Mouse (Mus musculus) embryonic facial prominence, embryonic 13.5 days (tissue): ENCODE data around the gene Rnf224. TPM values are rescaled to one million over a fixed set of nuclear protein-coding genes. Genes with fewer than 3 reads are reported as not detected.

Experiments
- ATAC-seq: fragments of 200-750 bp; cut with Nextera tagmentation; 2 replicates; pipeline ENCODE4 v1.8.0; 2017; ENCODE audit warnings: low read depth; ENCODE audit not compliant: insufficient number of reproducible peaks, insufficient read depth, low FRiP score, low TSS enrichment
- H3K27ac ChIP-seq: fragments of 300-500 bp; sonication (generic); 2 replicates; pipeline ENCODE4 v1.5.1; 2015; ENCODE audit warnings: moderate library complexity, mild to moderate bottlenecking, inconsistent platforms
- H3K27me3 ChIP-seq: fragments of 300-500 bp; sonication (generic); 2 replicates; pipeline ENCODE4 v1.6.1; 2015; ENCODE audit warnings: mild to moderate bottlenecking, inconsistent platforms
- H3K36me3 ChIP-seq: fragments of 300-500 bp; sonication (generic); 2 replicates; pipeline ENCODE4 v1.6.1; 2015; ENCODE audit warnings: mild to moderate bottlenecking, inconsistent platforms
- H3K4me1 ChIP-seq: fragments of 300-500 bp; sonication (generic); 2 replicates; pipeline ENCODE4 v1.6.1; 2015; ENCODE audit warnings: inconsistent platforms
- H3K4me2 ChIP-seq: fragments of 300-500 bp; sonication (generic); 2 replicates; pipeline ENCODE4 v1.6.1; 2015; ENCODE audit warnings: moderate library complexity, mild to moderate bottlenecking, inconsistent platforms
- H3K4me3 ChIP-seq: fragments of 300-500 bp; sonication (generic); 2 replicates; pipeline ENCODE4 v1.5.1; 2015; ENCODE audit warnings: mild to moderate bottlenecking, inconsistent platforms
- H3K9ac ChIP-seq: fragments of 300-500 bp; sonication (generic); 2 replicates; pipeline ENCODE4 v1.6.1; 2015; ENCODE audit warnings: mild to moderate bottlenecking, inconsistent platforms
- H3K9me3 ChIP-seq: fragments of 300-500 bp; sonication (generic); 2 replicates; pipeline ENCODE4 v1.6.1; 2016; ENCODE audit warnings: inconsistent platforms
- WGBS: fragments of 180-500 bp; shearing (Covaris S2); methylation state at CpG from one replicate; pipeline ENCODE4 v1.1.7; 2015; ENCODE audit warnings: mixed read lengths; 5-methylcytosine and 5-hydroxymethylcytosine counted together
- polyA plus RNA-seq: library from polyadenylated mRNA; unstranded; fragments of >200 nt; fragmentation: Nextera tagmentation; extraction: Ambion mirVana; gene quantifications from 2 replicates; pipeline ENCODE4 v1.2.1, GENCODE M21; 2015

Gene Rnf224
- polyA plus RNA-seq, 1 experiment from 2014 or later, result not detected

DNA sequence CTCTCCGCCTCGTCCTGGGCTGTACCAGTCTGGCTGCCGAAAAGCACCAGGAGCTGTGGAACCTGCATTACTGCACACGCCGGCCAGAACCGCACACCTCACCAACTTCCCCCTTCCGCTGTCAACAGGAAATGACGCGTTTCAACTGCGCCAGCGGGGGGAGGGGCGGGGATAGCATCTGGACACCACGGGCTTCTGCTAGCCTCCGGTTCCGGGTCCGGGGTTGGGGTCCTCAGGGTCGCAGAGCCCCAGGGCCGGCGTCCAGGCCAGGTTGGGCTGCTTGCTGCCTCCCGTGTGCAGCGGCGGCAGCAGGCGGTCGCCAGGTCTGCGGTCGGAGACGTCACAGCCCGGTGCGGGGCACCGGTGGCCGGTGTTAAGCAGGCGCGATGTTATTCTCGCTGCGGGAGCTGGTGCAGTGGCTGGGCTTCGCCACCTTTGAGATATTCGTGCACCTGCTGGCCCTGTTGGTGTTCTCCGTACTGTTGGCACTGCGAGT lies 18.7 kb upstream of the Rnf224 start, which contains the start of gene Tmem203:
Tmem203 (plus strand) TSS at position 156 of the 496 bp plus-strand sequence.
- Histone ChIP-seq H3K27ac (peak within 1 kb of the TSS; percentile 78), H3K9ac (peak within 1 kb of the TSS; percentile 88), H3K4me3 (peak within 1 kb of the TSS; percentile 99), H3K9me3 (no peaks in the 10 kb centered on the region), H3K4me2 (peak within 1 kb of the TSS; percentile 97), H3K4me1 (peaks cover 17% of the 10 kb centered on the region), H3K36me3 (peaks cover 26% of the 10 kb centered on the region), H3K27me3 (no peaks in the 10 kb centered on the region)
- ATAC-seq, result peak; percentile 76
- WGBS, result under 1% methylated on average over 39 of the region's 39 CpGs

GRCm38 (mm10) chr2:25252331-25252730 lies 15.7 kb upstream of the Rnf224 start:
- Histone ChIP-seq H3K4me1 (peaks cover 17% of the 10 kb centered on the region), H3K36me3 (peaks cover 56% of the 10 kb centered on the region), H3K4me3 (no peak overlapping the region), H3K4me2 (no peak overlapping the region), H3K27ac (no peak overlapping the region), H3K9ac (no peak overlapping the region), H3K27me3 (no peaks in the 10 kb centered on the region), H3K9me3 (no peaks in the 10 kb centered on the region)
- 79% methylated on average over 1 of the region's 1 CpGs for WGBS
- ATAC-seq, result no peak

- no peak for ATAC-seq
- Histone ChIP-seq H3K4me3 (no peak within 1 kb of the TSS), H3K36me3 (peaks cover 57% of the 10 kb centered on the region), H3K9ac (no peak within 1 kb of the TSS), H3K4me2 (no peak within 1 kb of the TSS), H3K4me1 (peaks cover 12% of the 10 kb centered on the region), H3K27me3 (peaks cover 28% of the 10 kb centered on the region), H3K27ac (no peak within 1 kb of the TSS), H3K9me3 (no peaks in the 10 kb centered on the region)
- WGBS, result 86% methylated on average over 10 of the region's 10 CpGs
Observed at GRCm38 (mm10) chr2:25246183-25247072, 9.8 kb upstream of the Rnf224 start, which contains the start of gene AL732309.1. Gene AL732309.1, minus strand, starts transcription at chr2:25246863.

DNA sequence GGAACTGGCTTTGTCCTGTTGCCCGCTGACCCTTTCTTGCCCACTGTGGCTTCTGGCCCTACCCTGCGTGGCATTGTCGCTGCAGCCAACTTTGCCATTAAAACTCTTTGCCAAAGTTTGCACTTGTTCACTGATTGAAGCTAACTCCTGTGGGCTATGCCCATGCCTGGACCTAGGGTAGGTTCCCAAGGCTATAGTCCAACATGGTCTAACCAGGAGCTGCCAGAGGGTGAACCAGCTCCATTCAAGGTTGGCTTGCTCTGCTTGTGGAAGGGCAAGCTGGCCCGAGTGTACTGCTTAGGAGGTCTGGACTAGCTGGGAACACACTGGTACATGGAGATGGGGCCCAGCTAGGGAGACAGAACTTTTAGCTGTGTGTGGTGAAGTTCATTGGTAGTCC lies 7.6 kb upstream of the Rnf224 start:
- Histone ChIP-seq H3K9me3 (no peaks in the 10 kb centered on the region), H3K4me2 (no peak overlapping the region), H3K4me3 (no peak overlapping the region), H3K27me3 (peaks cover 34% of the 10 kb centered on the region), H3K4me1 (peaks cover 28% of the 10 kb centered on the region), H3K9ac (no peak overlapping the region), H3K36me3 (peaks cover 35% of the 10 kb centered on the region), H3K27ac (no peak overlapping the region)
- WGBS, result 87% methylated on average over 4 of the region's 4 CpGs
- no peak for ATAC-seq

DNA sequence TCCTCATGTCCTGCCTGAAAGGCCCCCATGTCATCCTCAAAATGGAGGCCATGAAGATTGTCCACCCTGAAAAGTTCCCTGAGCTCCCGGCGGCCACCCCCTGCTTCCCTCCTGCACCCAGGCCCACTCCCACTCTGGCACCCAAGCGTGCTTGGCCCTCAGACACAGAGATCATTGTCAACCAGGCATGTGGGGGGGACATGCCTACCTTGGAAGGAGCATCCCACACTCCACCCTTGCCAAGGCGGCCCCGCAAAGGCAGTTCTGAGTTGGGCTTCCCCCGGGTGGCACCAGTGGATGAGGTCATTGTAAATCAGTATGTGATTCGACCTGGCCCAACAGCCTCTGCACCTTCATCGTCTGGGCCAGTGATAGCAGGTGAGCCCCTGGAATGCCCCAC lies 6.8 kb upstream of the Rnf224 start:
- peaks cover 26% of the 10 kb centered on the region for H3K36me3 ChIP-seq
- H3K27me3 ChIP-seq, result peaks cover 34% of the 10 kb centered on the region
- no peak overlapping the region for H3K4me3 ChIP-seq
- peak overlapping the region; percentile 93 for H3K4me2 ChIP-seq
- no peaks in the 10 kb centered on the region for H3K9me3 ChIP-seq
- WGBS, result 80% methylated on average over 8 of the region's 8 CpGs
- no peak overlapping the region for H3K9ac ChIP-seq
- ATAC-seq, result no peak
- H3K27ac ChIP-seq, result no peak overlapping the region
- peaks cover 28% of the 10 kb centered on the region for H3K4me1 ChIP-seq

- peak within 1 kb of the TSS; percentile 57 for H3K4me3 ChIP-seq
- WGBS, result under 1% methylated on average over 59 of the region's 59 CpGs
- H3K9me3 ChIP-seq, result no peaks in the 10 kb centered on the region
- H3K4me2 ChIP-seq, result peak within 1 kb of the TSS; percentile 93
- no peak for ATAC-seq
- H3K4me1 ChIP-seq, result peaks cover 28% of the 10 kb centered on the region
- H3K27ac ChIP-seq, result 0 out of 2 replicates have a peak within 1 kb of the TSS, but pooled peaks have one; percentile 71
- peaks cover 38% of the 10 kb centered on the region for H3K27me3 ChIP-seq
- peaks cover 14% of the 10 kb centered on the region for H3K36me3 ChIP-seq
- H3K9ac ChIP-seq, result peak within 1 kb of the TSS; percentile 71
Observed at GRCm38 (mm10) chr2:25242101-25242506, 5.5 kb upstream of the Rnf224 start, which contains the start of the genes Rnf208 and Cysrt1. Gene Rnf208, plus strand, starts transcription at chr2:25242255. Gene Cysrt1, minus strand, starts transcription at chr2:25242452.

DNA sequence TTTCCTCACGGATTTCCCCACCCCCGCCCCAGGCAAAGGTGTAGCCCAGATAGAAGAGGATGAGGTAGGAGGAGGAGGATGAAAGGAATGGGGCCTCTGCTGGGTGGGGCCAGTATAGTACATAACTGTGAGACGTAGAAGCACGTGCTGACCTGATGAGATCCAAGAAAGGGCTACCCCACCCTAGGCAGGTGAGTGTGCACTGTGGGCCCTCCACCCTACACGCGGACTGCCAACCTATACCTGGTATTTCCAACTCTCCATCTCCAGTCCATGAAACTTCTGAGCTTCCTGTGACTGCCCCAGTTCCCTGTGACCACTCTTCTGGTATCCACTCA lies 4.8 kb upstream of the Rnf224 start:
- Histone ChIP-seq H3K27me3 (peaks cover 39% of the 10 kb centered on the region), H3K4me3 (peak overlapping the region; percentile 57), H3K9ac (peak overlapping the region; percentile 71; the same call in 1 of the 2 replicates), H3K36me3 (peaks cover 10% of the 10 kb centered on the region), H3K27ac (0 out of 2 replicates have a peak overlapping the region, but pooled peaks have one; percentile 71), H3K4me1 (peaks cover 28% of the 10 kb centered on the region), H3K4me2 (peak overlapping the region; percentile 93), H3K9me3 (no peaks in the 10 kb centered on the region)
- 11% methylated on average over 6 of the region's 6 CpGs for WGBS
- no peak for ATAC-seq

DNA sequence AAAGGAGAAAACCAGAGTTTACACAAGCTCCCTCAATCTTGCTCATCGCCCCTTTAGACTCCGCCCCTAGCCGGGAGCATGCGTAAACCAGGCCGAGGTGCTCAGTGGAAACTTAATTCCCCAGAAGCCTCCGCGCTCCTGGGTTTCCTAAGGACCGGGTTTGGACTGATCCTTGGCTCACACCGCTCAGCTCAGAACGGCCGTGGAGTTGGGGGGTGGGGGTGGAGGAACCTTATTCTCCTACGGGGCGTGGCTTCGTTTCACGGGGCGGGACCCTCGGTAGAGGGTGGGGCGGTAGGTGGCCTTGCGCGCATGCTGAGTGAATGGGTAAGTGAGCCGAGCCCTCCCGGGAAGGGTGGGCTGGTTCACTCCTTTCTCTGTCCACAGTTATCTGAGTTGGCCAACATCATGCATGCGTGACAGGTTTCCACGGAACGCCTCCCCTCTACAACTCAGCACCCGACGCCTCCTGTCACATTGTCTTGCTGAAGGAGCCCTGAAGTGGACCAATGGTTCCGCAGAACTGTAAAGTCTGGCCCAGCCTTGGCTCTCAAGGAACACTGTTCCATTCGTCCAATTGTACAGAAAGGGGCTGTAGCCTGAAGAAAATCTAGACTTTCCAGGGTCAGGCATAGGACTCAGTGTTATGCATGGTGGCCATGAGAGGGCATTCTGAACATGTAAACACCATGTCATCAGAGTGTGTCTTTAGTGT lies 4.3 kb upstream of the Rnf224 start:
- H3K27me3 ChIP-seq, result peaks cover 44% of the 10 kb centered on the region
- peak overlapping the region; percentile 71; the same call in 1 of the 2 replicates for H3K27ac ChIP-seq
- ATAC-seq, result peak; percentile 75
- peak overlapping the region; percentile 93 for H3K4me2 ChIP-seq
- H3K9me3 ChIP-seq, result no peaks in the 10 kb centered on the region
- peak overlapping the region; percentile 57 for H3K4me3 ChIP-seq
- peaks cover 28% of the 10 kb centered on the region for H3K4me1 ChIP-seq
- WGBS, result 1% methylated on average over 29 of the region's 29 CpGs
- H3K9ac ChIP-seq, result peak overlapping the region; percentile 71
- peaks cover 5% of the 10 kb centered on the region; the same call in 1 of the 2 replicates for H3K36me3 ChIP-seq

- ATAC-seq, result no peak
- peak overlapping the region; percentile 71 for H3K9ac ChIP-seq
- peak overlapping the region; percentile 93 for H3K4me2 ChIP-seq
- H3K4me1 ChIP-seq, result peaks cover 28% of the 10 kb centered on the region
- H3K4me3 ChIP-seq, result peak overlapping the region; percentile 57
- H3K36me3 ChIP-seq, result no peaks in the 10 kb centered on the region
- WGBS, result 50% methylated on average over 8 of the region's 8 CpGs
- no peaks in the 10 kb centered on the region for H3K9me3 ChIP-seq
- peak overlapping the region; percentile 71; the same call in 1 of the 2 replicates for H3K27ac ChIP-seq
- H3K27me3 ChIP-seq, result peaks cover 45% of the 10 kb centered on the region
Observed at GRCm38 (mm10) chr2:25240310-25240709, 3.7 kb upstream of the Rnf224 start.

GRCm38 (mm10) chr2:25239766-25240165 lies 3.2 kb upstream of the Rnf224 start:
- no peak for ATAC-seq
- no peak overlapping the region for H3K9ac ChIP-seq
- peaks cover 47% of the 10 kb centered on the region for H3K27me3 ChIP-seq
- H3K36me3 ChIP-seq, result no peaks in the 10 kb centered on the region
- H3K27ac ChIP-seq, result no peak overlapping the region
- WGBS, result 78% methylated on average over 3 of the region's 3 CpGs
- H3K4me2 ChIP-seq, result no peak overlapping the region
- peaks cover 28% of the 10 kb centered on the region for H3K4me1 ChIP-seq
- no peak overlapping the region for H3K4me3 ChIP-seq
- no peaks in the 10 kb centered on the region for H3K9me3 ChIP-seq

GRCm38 (mm10) chr2:25238106-25238505 lies 1.5 kb upstream of the Rnf224 start:
- Histone ChIP-seq H3K4me1 (peaks cover 28% of the 10 kb centered on the region), H3K27ac (no peak overlapping the region), H3K9me3 (no peaks in the 10 kb centered on the region), H3K9ac (0 out of 2 replicates have a peak overlapping the region, but pooled peaks have one; percentile 36), H3K27me3 (peaks cover 43% of the 10 kb centered on the region), H3K36me3 (no peaks in the 10 kb centered on the region), H3K4me2 (no peak overlapping the region), H3K4me3 (no peak overlapping the region)
- no peak for ATAC-seq
